Mouse (Mus musculus) limb, embryonic 12.5 days (tissue): ENCODE data around the gene Emb. TPM values are rescaled to one million over a fixed set of nuclear protein-coding genes. Genes with fewer than 3 reads are reported as not detected.
"Not testable (repeated sequence)": the region's sequence is repeated elsewhere in the genome, so short reads cannot be mapped to it uniquely, and the experiment has no call there.

ENCODE experiments used
- ATAC-seq: fragments of 200-750 bp; cut with Nextera tagmentation; 2 replicates; pipeline ENCODE4 v1.8.0; 2017; ENCODE audit warnings: low read depth, moderate TSS enrichment; ENCODE audit not compliant: insufficient number of reproducible peaks, insufficient read depth, low FRiP score, low TSS enrichment
- H3K27ac ChIP-seq: fragments of 300-500 bp; sonication (generic); 2 replicates; pipeline ENCODE4 v1.5.1; 2016; ENCODE audit warnings: mild to moderate bottlenecking, moderate library complexity
- H3K27me3 ChIP-seq: fragments of 300-500 bp; sonication (generic); 2 replicates; pipeline ENCODE4 v1.6.1; 2016; ENCODE audit warnings: mild to moderate bottlenecking, moderate library complexity
- H3K36me3 ChIP-seq: fragments of 300-500 bp; sonication (generic); 2 replicates; pipeline ENCODE4 v1.6.1; 2016; ENCODE audit warnings: mild to moderate bottlenecking, moderate library complexity
- H3K4me1 ChIP-seq: fragments of 300-500 bp; sonication (generic); replicated peaks from 2 replicates; pipeline ENCODE4 v1.6.1; 2016
- H3K4me2 ChIP-seq: fragments of 300-500 bp; sonication (generic); 2 replicates; pipeline ENCODE4 v1.6.1; 2016; ENCODE audit warnings: mild to moderate bottlenecking, moderate library complexity
- H3K4me3 ChIP-seq: fragments of 300-500 bp; sonication (generic); replicated peaks from 2 replicates; pipeline ENCODE4 v1.5.1; 2016; ENCODE audit warnings: mild to moderate bottlenecking
- H3K9ac ChIP-seq: fragments of 300-500 bp; sonication (generic); replicated peaks from 2 replicates; pipeline ENCODE4 v1.6.1; 2016; ENCODE audit warnings: mild to moderate bottlenecking, moderate library complexity
- H3K9me3 ChIP-seq: fragments of 300-500 bp; sonication (generic); 2 replicates; pipeline ENCODE4 v1.6.1; 2016; ENCODE audit warnings: mild to moderate bottlenecking, moderate library complexity
- WGBS: fragments of 180-500 bp; shearing (Covaris S2); methylation state at CpG from one replicate; pipeline ENCODE4 v1.1.7; 2016; 5-methylcytosine and 5-hydroxymethylcytosine counted together
- polyA plus RNA-seq: library from polyadenylated mRNA; unstranded; fragments of >200 nt; fragmentation: Nextera tagmentation; extraction: Ambion mirVana; gene quantifications from 2 replicates; pipeline ENCODE4 v1.2.1, GENCODE M21; 2016

Gene Emb
- polyA plus RNA-seq: 22.5 and 25.7 TPM in 2 replicates

- H3K4me2 ChIP-seq: no peak within 1 kb of the TSS
- WGBS: 72% methylated on average over 6 of the region's 6 CpGs
- no peaks in the 10 kb centered on the region for H3K4me1 ChIP-seq
- no peak within 1 kb of the TSS for H3K9ac ChIP-seq
- H3K4me3 ChIP-seq: no peak within 1 kb of the TSS
- H3K27ac ChIP-seq: no peak within 1 kb of the TSS
- no peak for ATAC-seq
- H3K36me3 ChIP-seq: no peaks in the 10 kb centered on the region
- H3K27me3 ChIP-seq: no peaks in the 10 kb centered on the region
- no peaks in the 10 kb centered on the region for H3K9me3 ChIP-seq
Observed at GRCm38 (mm10) chr13:117208236-117208635, at the start of gene Emb. Emb (plus strand) TSS chr13:117208536.

GRCm38 (mm10) chr13:117163906-117164305 is 44.4 kb upstream of the Emb start:
- WGBS: 74% methylated on average over 5 of the region's 5 CpGs

GRCm38 (mm10) chr13:117165071-117165470 is 43.3 kb upstream of the Emb start:
- no peak for ATAC-seq
- Histone ChIP-seq H3K36me3 (no peaks in the 10 kb centered on the region), H3K4me2 (no peak overlapping the region), H3K27me3 (no peaks in the 10 kb centered on the region), H3K4me1 (no peaks in the 10 kb centered on the region), H3K9me3 (no peaks in the 10 kb centered on the region), H3K4me3 (no peak overlapping the region), H3K27ac (no peak overlapping the region), H3K9ac (no peak overlapping the region)
- WGBS: 92% methylated on average over 8 of the region's 8 CpGs

More at GRCm38 (mm10) chr13:117163906-117164305, 44.4 kb upstream of the Emb start:
- ATAC-seq: no peak
- Histone ChIP-seq H3K9ac (no peak overlapping the region), H3K36me3 (no peaks in the 10 kb centered on the region), H3K4me1 (no peaks in the 10 kb centered on the region), H3K9me3 (no peaks in the 10 kb centered on the region), H3K27me3 (no peaks in the 10 kb centered on the region), H3K27ac (no peak overlapping the region), H3K4me2 (no peak overlapping the region), H3K4me3 (no peak overlapping the region)

DNA sequence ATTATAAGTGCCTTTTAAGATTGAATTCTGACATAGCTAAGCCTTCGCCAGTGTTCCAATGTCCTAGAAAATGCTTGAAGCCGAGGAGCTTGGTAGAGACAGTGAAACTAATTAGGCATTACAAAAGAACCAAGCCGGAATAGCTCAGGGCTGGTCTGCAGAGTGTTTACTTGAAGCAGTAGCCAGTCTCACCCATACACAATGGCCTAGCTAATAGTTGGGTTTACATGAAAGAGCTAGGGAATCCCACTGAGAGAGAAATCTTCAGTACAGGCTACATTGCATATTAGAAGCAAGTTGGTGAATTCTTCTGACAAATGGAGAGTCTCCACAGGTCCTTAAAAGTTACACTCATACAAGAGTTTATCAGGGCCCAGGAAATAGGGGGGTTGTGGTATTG is 27.4 kb upstream of the Emb start:
- WGBS: 74% methylated on average over 3 of the region's 3 CpGs
- ATAC-seq, H3K9ac ChIP-seq: not testable (repeated sequence)

GRCm38 (mm10) chr13:117183288-117183687 is 25.0 kb upstream of the Emb start:
- Histone ChIP-seq H3K27ac (no peak overlapping the region), H3K9me3 (no peaks in the 10 kb centered on the region), H3K4me1 (no peaks in the 10 kb centered on the region), H3K27me3 (no peaks in the 10 kb centered on the region), H3K4me2 (no peak overlapping the region), H3K4me3 (no peak overlapping the region), H3K36me3 (no peaks in the 10 kb centered on the region), H3K9ac (no peak overlapping the region)
- no peak for ATAC-seq
- WGBS: 79% methylated on average over 6 of the region's 6 CpGs

More for the DNA sequence above, 27.4 kb upstream of the Emb start:
- not testable (repeated sequence) for H3K4me2 ChIP-seq, H3K4me1 ChIP-seq, H3K27me3 ChIP-seq, H3K27ac ChIP-seq, H3K4me3 ChIP-seq, H3K36me3 ChIP-seq, H3K9me3 ChIP-seq

- no peak for ATAC-seq
- no peaks in the 10 kb centered on the region for H3K9me3 ChIP-seq
- H3K9ac ChIP-seq: no peak overlapping the region
- H3K27ac ChIP-seq: no peak overlapping the region
- H3K4me1 ChIP-seq: no peaks in the 10 kb centered on the region
- no peak overlapping the region for H3K4me2 ChIP-seq
- no peaks in the 10 kb centered on the region for H3K27me3 ChIP-seq
- no peaks in the 10 kb centered on the region for H3K36me3 ChIP-seq
- WGBS: 91% methylated on average over 6 of the region's 6 CpGs
- no peak overlapping the region for H3K4me3 ChIP-seq
Observed at GRCm38 (mm10) chr13:117185329-117185728, 23.0 kb upstream of the Emb start.

DNA sequence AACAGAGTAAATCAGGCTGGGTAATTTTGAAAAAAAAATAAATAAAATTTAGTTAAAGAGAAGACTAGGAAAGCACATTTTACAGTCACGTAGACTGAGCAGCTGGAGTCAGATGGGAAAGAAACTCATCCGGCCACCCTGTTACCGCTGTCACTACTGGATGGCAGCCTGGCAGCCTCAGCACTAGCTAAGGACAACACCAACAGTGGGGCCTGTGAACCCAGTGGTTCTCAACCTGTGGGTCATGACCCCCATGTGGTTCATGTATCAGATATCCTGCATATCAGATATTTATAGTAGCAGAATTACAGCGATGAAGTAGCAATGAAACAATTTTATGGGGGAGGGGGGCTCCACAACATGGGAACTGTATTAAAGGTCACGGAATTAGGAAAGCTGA is 16.2 kb upstream of the Emb start:
- Histone ChIP-seq H3K4me3 (no peak overlapping the region), H3K4me1 (no peaks in the 10 kb centered on the region; the same call in 1 of the 2 replicates), H3K9ac (no peak overlapping the region), H3K27me3 (no peaks in the 10 kb centered on the region), H3K9me3 (no peaks in the 10 kb centered on the region), H3K27ac (no peak overlapping the region), H3K4me2 (no peak overlapping the region), H3K36me3 (no peaks in the 10 kb centered on the region)
- no peak for ATAC-seq
- 85% methylated on average over 5 of the region's 5 CpGs for WGBS

DNA sequence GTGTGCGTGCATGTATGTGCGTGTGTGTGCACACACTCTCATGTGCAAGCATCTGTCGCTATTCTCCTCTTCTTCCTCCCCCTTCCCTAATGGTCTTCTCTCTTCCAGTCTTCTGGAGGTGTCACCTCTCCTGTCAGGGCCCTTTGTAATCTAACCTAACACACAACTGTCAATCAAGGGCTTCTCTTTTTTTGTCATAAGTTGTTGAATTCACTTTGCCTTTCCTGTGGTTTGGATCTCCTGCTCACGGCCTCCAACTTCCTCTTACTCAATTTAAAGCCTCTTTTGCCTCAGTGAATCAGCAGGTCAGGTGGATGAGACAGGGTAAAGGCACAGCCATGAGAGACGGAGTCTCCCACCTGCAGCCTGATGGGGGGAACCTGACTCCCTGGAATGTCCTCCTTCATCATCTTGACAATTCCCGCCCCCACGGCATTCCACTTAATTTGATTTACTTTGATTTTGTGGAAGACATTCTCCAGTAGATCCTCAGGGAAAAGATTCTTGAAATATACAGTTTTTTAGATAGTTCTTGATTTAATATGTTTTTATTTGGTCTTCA is 14.8 kb upstream of the Emb start:
- Histone ChIP-seq H3K9me3 (no peaks in the 10 kb centered on the region), H3K27ac (no peak overlapping the region), H3K9ac (no peak overlapping the region), H3K4me2 (no peak overlapping the region), H3K4me3 (no peak overlapping the region), H3K4me1 (no peaks in the 10 kb centered on the region; the same call in 1 of the 2 replicates), H3K27me3 (no peaks in the 10 kb centered on the region), H3K36me3 (no peaks in the 10 kb centered on the region)
- ATAC-seq: no peak
- WGBS: 68% methylated on average over 7 of the region's 7 CpGs

- Histone ChIP-seq H3K27ac (no peak overlapping the region), H3K4me2 (no peak overlapping the region), H3K36me3 (no peaks in the 10 kb centered on the region), H3K9me3 (no peaks in the 10 kb centered on the region), H3K4me1 (no peaks in the 10 kb centered on the region; the same call in 1 of the 2 replicates), H3K9ac (no peak overlapping the region), H3K27me3 (no peaks in the 10 kb centered on the region), H3K4me3 (no peak overlapping the region)
- WGBS: 85% methylated on average over 13 of the region's 13 CpGs
- no peak for ATAC-seq
Observed at GRCm38 (mm10) chr13:117195569-117196495, 12.5 kb upstream of the Emb start.

- H3K4me1 ChIP-seq: no peaks in the 10 kb centered on the region
Observed at GRCm38 (mm10) chr13:117197666-117198065, 10.7 kb upstream of the Emb start.

GRCm38 (mm10) chr13:117198402-117199083 is 9.8 kb upstream of the Emb start:
- no peak for ATAC-seq
- no peak overlapping the region for H3K27ac ChIP-seq
- no peak overlapping the region for H3K9ac ChIP-seq
- no peaks in the 10 kb centered on the region for H3K4me1 ChIP-seq
- H3K36me3 ChIP-seq: no peaks in the 10 kb centered on the region
- no peak overlapping the region for H3K4me2 ChIP-seq
- H3K27me3 ChIP-seq: no peaks in the 10 kb centered on the region
- WGBS: 92% methylated on average over 7 of the region's 7 CpGs
- no peaks in the 10 kb centered on the region for H3K9me3 ChIP-seq
- H3K4me3 ChIP-seq: no peak overlapping the region

More at GRCm38 (mm10) chr13:117197666-117198065, 10.7 kb upstream of the Emb start:
- Histone ChIP-seq H3K9me3 (no peaks in the 10 kb centered on the region), H3K4me3 (no peak overlapping the region), H3K36me3 (no peaks in the 10 kb centered on the region), H3K4me2 (no peak overlapping the region), H3K9ac (no peak overlapping the region), H3K27me3 (no peaks in the 10 kb centered on the region), H3K27ac (no peak overlapping the region)
- no peak for ATAC-seq
- WGBS: 98% methylated on average over 2 of the region's 2 CpGs
